Mouse (Mus musculus): Measurements from ENCODE around the gene Ccl17. TPM values are rescaled to one million over a fixed set of nuclear protein-coding genes. Genes with fewer than 3 reads are reported as not detected.
"Not testable (repeated sequence)": the region's sequence is repeated elsewhere in the genome, so short reads cannot be mapped to it uniquely, and the experiment has no call there.

Gene Ccl17
- polyA plus RNA-seq, 2 experiments: 0.11 TPM; not detected in 1

- Histone ChIP-seq H3K9me3 (ENCODE audit: control insufficient read depth, low read length) (no peaks in the 10 kb centered on the region), H3K4me2 (ENCODE audit: low read depth) (no peak overlapping the region), H3K4me3 (ENCODE audit: insufficient read depth in 1 of 2, low read depth in 2 of 2, low read length in 2 of 2) (no peak overlapping the region), H3K9ac (replicated peaks) (no peak overlapping the region), H3K4me1 (replicated peaks; ENCODE audit: control insufficient read depth in 2 of 2, insufficient read depth in 2 of 2, low read length in 1 of 2) (no peaks in the 10 kb centered on the region), H3K36me3 (replicated peaks; ENCODE audit: control insufficient read depth, insufficient read depth, low read depth) (peaks cover 72% of the 10 kb centered on the region), H3K27ac (no peak overlapping the region), H3K27me3 (ENCODE audit: control insufficient read depth, insufficient read depth, low read length) (no peaks in the 10 kb centered on the region)
- DNase-seq (ENCODE audit: low read depth in 3 of 3, low spot score in 3 of 3) (no peak), ATAC-seq (ENCODE audit: insufficient read depth) (no peak)
- no peak for TF ChIP-seq EP300 (IDR thresholded peaks at IDR 0.05; ENCODE audit: low read depth)
- no peak for TF ChIP-seq CTCF (IDR thresholded peaks at IDR 0.05; ENCODE audit: low read depth)
- WGBS (ENCODE audit: insufficient replicate concordance): 90% methylated on average over 6 of the region's 6 CpGs
These were observed 18.0 kb downstream of the Ccl17 start for GRCm38 (mm10) chr8:94828284-94828683.

- not testable (repeated sequence) for H3K9ac ChIP-seq (replicated peaks); H3K27me3 ChIP-seq (ENCODE audit: control insufficient read depth, insufficient read depth, low read length); H3K27ac ChIP-seq; H3K4me3 ChIP-seq (ENCODE audit: insufficient read depth in 1 of 2, low read depth in 2 of 2, low read length in 2 of 2); DNase-seq (ENCODE audit: low read depth in 3 of 3, low spot score in 3 of 3); H3K9me3 ChIP-seq (ENCODE audit: control insufficient read depth, low read length); H3K4me2 ChIP-seq (ENCODE audit: low read depth); ATAC-seq (ENCODE audit: insufficient read depth)
- Histone ChIP-seq H3K36me3 (replicated peaks; ENCODE audit: control insufficient read depth, insufficient read depth, low read depth) (peaks cover 27% of the 10 kb centered on the region), H3K4me1 (replicated peaks; ENCODE audit: control insufficient read depth in 2 of 2, insufficient read depth in 2 of 2, low read length in 1 of 2) (peaks cover 7 to 12% of the 10 kb centered on the region in 2 experiments; a peak in 3 of 4 replicates)
- WGBS (ENCODE audit: insufficient replicate concordance): 55% methylated on average over 7 of the region's 7 CpGs
These were observed 23.7 kb downstream of the Ccl17 start for GRCm38 (mm10) chr8:94833901-94834405.

GRCm38 (mm10) chr8:94835751-94836150, 25.5 kb downstream of the Ccl17 start:
- not testable (repeated sequence) for H3K27ac ChIP-seq; H3K27me3 ChIP-seq (ENCODE audit: control insufficient read depth, insufficient read depth, low read length); H3K9me3 ChIP-seq (ENCODE audit: control insufficient read depth, low read length)

GRCm38 (mm10) chr8:94836456-94837240, 26.4 kb downstream of the Ccl17 start:
- peaks cover 8% of the 10 kb centered on the region for H3K36me3 ChIP-seq (replicated peaks; ENCODE audit: control insufficient read depth, insufficient read depth, low read depth)
- H3K4me1 ChIP-seq (replicated peaks; ENCODE audit: control insufficient read depth in 2 of 2, insufficient read depth in 2 of 2, low read length in 1 of 2): peaks cover 7 to 12% of the 10 kb centered on the region in 2 experiments; a peak in 3 of 4 replicates
- H3K4me2 ChIP-seq (ENCODE audit: low read depth): peak overlapping the region; percentile 96
- DNase-seq (ENCODE audit: low read depth in 3 of 3, low spot score in 3 of 3) (no peak), ATAC-seq (ENCODE audit: insufficient read depth) (no peak)
- H3K27me3 ChIP-seq (ENCODE audit: control insufficient read depth, insufficient read depth, low read length): no peaks in the 10 kb centered on the region
- H3K9ac ChIP-seq (replicated peaks): peak overlapping the region; percentile 85
- 45% methylated on average over 11 of the region's 11 CpGs for WGBS (ENCODE audit: insufficient replicate concordance)
- H3K4me3 ChIP-seq (ENCODE audit: insufficient read depth in 1 of 2, low read depth in 2 of 2, low read length in 2 of 2): peak overlapping the region; percentile 97 to 98
- no peaks in the 10 kb centered on the region for H3K9me3 ChIP-seq (ENCODE audit: control insufficient read depth, low read length)
- TF ChIP-seq EP300 (IDR thresholded peaks at IDR 0.05; ENCODE audit: low read depth) (no peak), CTCF (IDR thresholded peaks at IDR 0.05; ENCODE audit: low read depth) (no peak)
- peak overlapping the region; percentile 70 for H3K27ac ChIP-seq

More at GRCm38 (mm10) chr8:94835751-94836150, 25.5 kb downstream of the Ccl17 start:
- not testable (repeated sequence) for ATAC-seq (ENCODE audit: insufficient read depth); DNase-seq (ENCODE audit: low read depth in 3 of 3, low spot score in 3 of 3); H3K4me2 ChIP-seq (ENCODE audit: low read depth); H3K9ac ChIP-seq (replicated peaks); H3K4me3 ChIP-seq (ENCODE audit: insufficient read depth in 1 of 2, low read depth in 2 of 2, low read length in 2 of 2)
- WGBS (ENCODE audit: insufficient replicate concordance): 89% methylated on average over 13 of the region's 13 CpGs
- H3K36me3 ChIP-seq (replicated peaks; ENCODE audit: control insufficient read depth, insufficient read depth, low read depth): peaks cover 13% of the 10 kb centered on the region
- H3K4me1 ChIP-seq (replicated peaks; ENCODE audit: control insufficient read depth in 2 of 2, insufficient read depth in 2 of 2, low read length in 1 of 2): peaks cover 7 to 12% of the 10 kb centered on the region in 2 experiments; a peak in 3 of 4 replicates
